Mouse (Mus musculus) midbrain, embryonic 16.5 days (tissue): ENCODE results near the gene Ripply1. TPM values are rescaled to one million over a fixed set of nuclear protein-coding genes. Genes with fewer than 3 reads are reported as not detected.

Experiments
- ATAC-seq: fragments of 200-750 bp; cut with Nextera tagmentation; 2 replicates; pipeline ENCODE4 v1.8.0; 2017; ENCODE audit warnings: moderate TSS enrichment
- H3K27ac ChIP-seq: fragments of 300-500 bp; sonication (generic); 2 replicates; pipeline ENCODE4 v1.5.1; 2014; ENCODE audit warnings: mild to moderate bottlenecking, low read length, mixed read lengths
- H3K27me3 ChIP-seq: fragments of 300-500 bp; sonication (generic); 2 replicates; pipeline ENCODE4 v1.6.1; 2014; ENCODE audit warnings: low read depth, low read length, mixed read lengths; ENCODE audit not compliant: control insufficient read depth, insufficient read depth
- H3K36me3 ChIP-seq: fragments of 300-500 bp; sonication (generic); 2 replicates; pipeline ENCODE4 v1.6.1; 2014; ENCODE audit warnings: mild to moderate bottlenecking, low read length, moderate library complexity, mixed read lengths; ENCODE audit not compliant: control insufficient read depth, insufficient read depth
- H3K4me1 ChIP-seq: fragments of 300-500 bp; sonication (generic); 2 replicates; pipeline ENCODE4 v1.6.1; 2014; ENCODE audit warnings: mild to moderate bottlenecking, low read length, mixed read lengths; ENCODE audit not compliant: control insufficient read depth, insufficient read depth
- H3K4me2 ChIP-seq: fragments of 300-500 bp; sonication (generic); 2 replicates; pipeline ENCODE4 v1.6.1; 2014; ENCODE audit warnings: mild to moderate bottlenecking, low read length, mixed read lengths
- H3K4me3 ChIP-seq: fragments of 300-500 bp; sonication (generic); 2 replicates; pipeline ENCODE4 v1.5.1; 2014; ENCODE audit warnings: low read depth, mild to moderate bottlenecking, low read length, moderate library complexity, mixed read lengths
- H3K9ac ChIP-seq: fragments of 300-500 bp; sonication (generic); 2 replicates; pipeline ENCODE4 v1.6.1; 2014; ENCODE audit warnings: low read depth, low read length, mixed read lengths
- H3K9me3 ChIP-seq: fragments of 300-500 bp; sonication (generic); replicated peaks from 2 replicates; pipeline ENCODE4 v1.6.1; 2014; ENCODE audit warnings: mild to moderate bottlenecking, low read length, mixed read lengths; ENCODE audit not compliant: control insufficient read depth, poor library complexity, severe bottlenecking
- WGBS: fragments of 180-500 bp; shearing (Covaris S2); extraction: QIAGEN DNeasy Blood & Tissue Kit; methylation state at CpG from one replicate; pipeline ENCODE4 v1.1.7; 2014; 5-methylcytosine and 5-hydroxymethylcytosine counted together
- polyA plus RNA-seq: library from polyadenylated mRNA; unstranded; fragments of >200 nt; fragmentation: Nextera tagmentation; extraction: Ambion mirVana; gene quantifications from 2 replicates; pipeline ENCODE4 v1.2.1, GENCODE M21; 2015

The Ripply1 gene
- polyA plus RNA-seq: 0.24 TPM in 1 of 2 replicates, not detected in the other

- Histone ChIP-seq H3K9ac (no peak within 1 kb of the TSS), H3K27ac (no peak within 1 kb of the TSS), H3K9me3 (no peaks in the 10 kb centered on the region), H3K36me3 (no peaks in the 10 kb centered on the region), H3K4me3 (no peak within 1 kb of the TSS), H3K27me3 (no peaks in the 10 kb centered on the region; the same call in 1 of the 2 replicates), H3K4me1 (no peaks in the 10 kb centered on the region), H3K4me2 (no peak within 1 kb of the TSS)
- 29% methylated on average over 6 of the region's 6 CpGs for WGBS
- ATAC-seq: no peak
Observed at GRCm38 (mm10) chrX:139782278-139783044, at the start of gene Ripply1. TSS of gene Ripply1 (minus strand) at chrX:139782353.

GRCm38 (mm10) chrX:139828363-139829092 lies 46.4 kb upstream of the Ripply1 start:
- Histone ChIP-seq H3K4me3 (no peak overlapping the region), H3K27me3 (no peaks in the 10 kb centered on the region), H3K4me1 (no peaks in the 10 kb centered on the region), H3K9me3 (no peaks in the 10 kb centered on the region), H3K36me3 (no peaks in the 10 kb centered on the region), H3K27ac (no peak overlapping the region), H3K4me2 (no peak overlapping the region), H3K9ac (no peak overlapping the region)
- no peak for ATAC-seq
- WGBS: 91% methylated on average over 6 of the region's 6 CpGs

DNA sequence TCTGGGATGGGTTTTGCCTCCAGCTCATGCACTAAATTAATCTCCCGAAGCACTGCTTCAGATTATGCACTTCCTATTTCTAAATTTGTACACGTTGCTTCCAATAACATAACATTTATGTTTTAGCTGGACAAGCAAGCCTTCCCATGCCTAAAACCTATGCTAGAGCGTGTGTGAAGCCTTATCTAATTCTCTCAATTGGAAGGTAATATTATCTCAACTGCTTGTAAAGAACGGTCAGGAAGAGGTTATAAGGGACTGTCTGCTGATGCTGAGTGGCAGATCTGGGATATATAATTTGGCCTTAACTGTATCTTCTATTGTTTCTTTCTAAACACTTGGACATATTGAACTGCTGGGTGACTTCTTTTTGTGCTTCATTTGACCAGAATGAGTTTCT lies 44.8 kb upstream of the Ripply1 start:
- 91% methylated on average over 4 of the region's 4 CpGs for WGBS

DNA sequence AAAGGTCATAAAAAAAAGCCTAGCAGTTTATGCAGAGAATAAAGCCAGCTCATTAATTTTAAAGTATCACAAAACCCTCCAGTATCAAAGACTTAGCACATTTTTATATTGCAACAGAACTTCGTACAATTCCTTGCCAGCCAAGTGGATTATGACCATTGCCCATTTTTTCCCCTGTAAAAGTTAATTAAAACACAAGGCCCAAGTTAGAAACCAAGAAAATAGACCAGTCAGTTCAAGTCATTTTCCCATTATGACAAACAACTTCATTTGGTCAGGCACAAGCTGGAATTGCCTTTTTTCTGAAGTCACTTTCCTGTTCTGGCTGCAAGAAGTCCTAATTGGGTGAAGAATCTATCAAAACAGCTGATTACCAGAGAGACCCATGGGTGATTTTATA lies 43.2 kb upstream of the Ripply1 start:
- H3K36me3 ChIP-seq: no peaks in the 10 kb centered on the region
- no peaks in the 10 kb centered on the region for H3K9me3 ChIP-seq
- no peak overlapping the region for H3K27ac ChIP-seq
- H3K4me2 ChIP-seq: no peak overlapping the region
- no peak for ATAC-seq
- 86% methylated on average over 1 of the region's 1 CpGs for WGBS
- H3K27me3 ChIP-seq: no peaks in the 10 kb centered on the region
- H3K4me1 ChIP-seq: no peaks in the 10 kb centered on the region
- no peak overlapping the region for H3K4me3 ChIP-seq
- no peak overlapping the region for H3K9ac ChIP-seq

More for the DNA sequence above, 44.8 kb upstream of the Ripply1 start:
- no peak for ATAC-seq
- H3K27me3 ChIP-seq: no peaks in the 10 kb centered on the region
- no peak overlapping the region for H3K9ac ChIP-seq
- no peaks in the 10 kb centered on the region for H3K36me3 ChIP-seq
- H3K4me2 ChIP-seq: no peak overlapping the region
- no peak overlapping the region for H3K4me3 ChIP-seq
- no peak overlapping the region for H3K27ac ChIP-seq
- no peaks in the 10 kb centered on the region for H3K4me1 ChIP-seq
- H3K9me3 ChIP-seq: no peaks in the 10 kb centered on the region

DNA sequence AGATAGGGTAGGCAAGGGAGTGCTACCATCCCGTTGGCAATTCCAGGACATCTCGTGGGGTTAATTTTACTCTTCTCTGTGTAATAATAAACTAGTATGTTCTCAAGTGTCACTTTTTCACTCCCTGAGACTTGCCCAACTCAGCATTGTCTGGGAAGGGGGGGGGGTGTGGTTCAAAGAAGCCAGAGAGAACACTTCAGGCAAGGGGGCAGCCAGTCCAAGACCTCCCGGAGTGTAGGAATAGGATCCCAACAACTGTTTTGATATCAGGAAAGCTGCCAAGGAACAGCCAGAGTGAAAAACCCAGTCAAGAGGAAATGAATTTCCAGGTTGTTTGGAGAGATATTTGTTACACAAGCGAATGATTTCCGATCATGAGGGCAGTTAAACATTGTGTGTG lies 33.0 kb upstream of the Ripply1 start:
- no peaks in the 10 kb centered on the region for H3K9me3 ChIP-seq
- H3K4me2 ChIP-seq: no peak overlapping the region
- no peaks in the 10 kb centered on the region; the same call in none of the 2 replicates for H3K27me3 ChIP-seq
- no peaks in the 10 kb centered on the region for H3K36me3 ChIP-seq
- 82% methylated on average over 5 of the region's 5 CpGs for WGBS
- no peak for ATAC-seq
- no peak overlapping the region for H3K27ac ChIP-seq
- H3K4me1 ChIP-seq: no peaks in the 10 kb centered on the region
- no peak overlapping the region for H3K9ac ChIP-seq
- H3K4me3 ChIP-seq: no peak overlapping the region

DNA sequence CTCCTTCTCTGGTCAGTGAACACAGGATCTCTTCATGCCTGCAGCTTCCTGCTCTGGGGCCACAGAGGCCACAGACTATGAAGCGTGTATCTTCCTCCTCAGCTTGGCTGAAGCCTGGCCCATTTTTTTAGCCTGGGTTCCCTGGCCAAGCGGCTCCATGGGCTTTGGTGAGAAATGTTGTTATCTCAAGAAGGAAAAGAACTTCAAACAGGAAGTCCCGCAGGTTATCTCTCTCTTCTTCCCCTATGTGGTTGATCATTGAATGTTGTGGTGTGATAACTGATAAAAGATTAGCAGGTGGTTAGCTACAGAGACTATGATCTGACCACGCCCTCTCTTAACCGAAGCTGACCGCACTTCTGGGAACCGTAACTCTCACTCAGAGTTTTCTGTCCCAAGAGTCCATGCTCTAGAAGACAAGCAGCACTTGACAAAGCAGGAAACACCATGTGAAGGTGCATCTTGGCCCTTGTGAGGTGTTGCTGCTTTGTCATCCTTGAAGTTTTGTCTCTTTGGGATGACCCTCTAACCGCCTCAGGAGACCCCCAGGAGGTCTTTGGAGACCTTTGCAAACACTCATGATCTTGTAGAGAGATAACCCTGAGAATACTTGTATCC lies 32.0 kb upstream of the Ripply1 start:
- no peaks in the 10 kb centered on the region; the same call in none of the 2 replicates for H3K27me3 ChIP-seq
- ATAC-seq: no peak
- H3K9ac ChIP-seq: no peak overlapping the region
- H3K4me3 ChIP-seq: no peak overlapping the region
- no peak overlapping the region for H3K27ac ChIP-seq
- no peaks in the 10 kb centered on the region for H3K36me3 ChIP-seq
- no peak overlapping the region for H3K4me2 ChIP-seq
- no peaks in the 10 kb centered on the region for H3K9me3 ChIP-seq
- 88% methylated on average over 8 of the region's 8 CpGs for WGBS
- no peaks in the 10 kb centered on the region for H3K4me1 ChIP-seq

GRCm38 (mm10) chrX:139813299-139814002 lies 31.3 kb upstream of the Ripply1 start:
- Histone ChIP-seq H3K4me2 (no peak overlapping the region), H3K4me3 (no peak overlapping the region), H3K36me3 (no peaks in the 10 kb centered on the region), H3K9ac (no peak overlapping the region), H3K27me3 (no peaks in the 10 kb centered on the region; the same call in none of the 2 replicates), H3K9me3 (no peaks in the 10 kb centered on the region), H3K27ac (no peak overlapping the region), H3K4me1 (no peaks in the 10 kb centered on the region)
- ATAC-seq: no peak
- 72% methylated on average over 9 of the region's 9 CpGs for WGBS

GRCm38 (mm10) chrX:139812636-139813298 lies 30.6 kb upstream of the Ripply1 start:
- 61% methylated on average over 3 of the region's 3 CpGs for WGBS
- Histone ChIP-seq H3K4me2 (no peak overlapping the region), H3K4me1 (no peaks in the 10 kb centered on the region), H3K27ac (no peak overlapping the region), H3K9me3 (no peaks in the 10 kb centered on the region), H3K36me3 (no peaks in the 10 kb centered on the region), H3K4me3 (no peak overlapping the region), H3K9ac (no peak overlapping the region), H3K27me3 (no peaks in the 10 kb centered on the region; the same call in none of the 2 replicates)
- no peak for ATAC-seq
